Mouse (Mus musculus): ENCODE measurements around the gene Slc25a48.

The Slc25a48 gene

GRCm38 (mm10) chr13:56444996-56445395, 6.8 kb downstream of the Slc25a48 start:
- no peak for ATAC-seq (ENCODE audit: insufficient number of reproducible peaks, low FRiP score, low TSS enrichment)

GRCm38 (mm10) chr13:56449239-56450030, 11.3 kb downstream of the Slc25a48 start:
- 0 out of 2 replicates have a peak, but pooled peaks have one; percentile 22 for ATAC-seq (ENCODE audit: insufficient number of reproducible peaks, low FRiP score, low TSS enrichment)

- ATAC-seq (ENCODE audit: insufficient number of reproducible peaks, low FRiP score, low TSS enrichment) = no peak
Observed at GRCm38 (mm10) chr13:56450035-56450434, 11.9 kb downstream of the Slc25a48 start.

- ATAC-seq (ENCODE audit: insufficient number of reproducible peaks, low FRiP score, low TSS enrichment) = no peak
Observed at GRCm38 (mm10) chr13:56458001-56458400, 19.8 kb downstream of the Slc25a48 start.

- ATAC-seq (ENCODE audit: insufficient number of reproducible peaks, low FRiP score, low TSS enrichment) = no peak
Observed at GRCm38 (mm10) chr13:56461460-56461859, 23.3 kb downstream of the Slc25a48 start.

- ATAC-seq (ENCODE audit: insufficient number of reproducible peaks, low FRiP score, low TSS enrichment) = no peak
Observed at GRCm38 (mm10) chr13:56462791-56463190, 24.6 kb downstream of the Slc25a48 start.

- ATAC-seq (ENCODE audit: insufficient number of reproducible peaks, low FRiP score, low TSS enrichment) = no peak
Observed at GRCm38 (mm10) chr13:56463261-56463660, 25.1 kb downstream of the Slc25a48 start.

GRCm38 (mm10) chr13:56463750-56464149, 25.6 kb downstream of the Slc25a48 start:
- ATAC-seq (ENCODE audit: insufficient number of reproducible peaks, low FRiP score, low TSS enrichment) = no peak

GRCm38 (mm10) chr13:56467786-56468185, 29.6 kb downstream of the Slc25a48 start:
- no peak for ATAC-seq (ENCODE audit: insufficient number of reproducible peaks, low FRiP score, low TSS enrichment)

GRCm38 (mm10) chr13:56468536-56468935, 30.4 kb downstream of the Slc25a48 start:
- ATAC-seq (ENCODE audit: insufficient number of reproducible peaks, low FRiP score, low TSS enrichment) = no peak

- no peak for ATAC-seq (ENCODE audit: insufficient number of reproducible peaks, low FRiP score, low TSS enrichment)
Observed at GRCm38 (mm10) chr13:56471211-56471610, 33.1 kb downstream of the Slc25a48 start.

GRCm38 (mm10) chr13:56471951-56472350, 33.8 kb downstream of the Slc25a48 start:
- no peak for ATAC-seq (ENCODE audit: insufficient number of reproducible peaks, low FRiP score, low TSS enrichment)

GRCm38 (mm10) chr13:56472661-56473060, 34.5 kb downstream of the Slc25a48 start:
- no peak for ATAC-seq (ENCODE audit: insufficient number of reproducible peaks, low FRiP score, low TSS enrichment)

- ATAC-seq (ENCODE audit: insufficient number of reproducible peaks, low FRiP score, low TSS enrichment) = no peak
Observed at GRCm38 (mm10) chr13:56475363-56475762, 37.2 kb downstream of the Slc25a48 start.

GRCm38 (mm10) chr13:56476790-56477189, 38.6 kb downstream of the Slc25a48 start:
- no peak for ATAC-seq (ENCODE audit: insufficient number of reproducible peaks, low FRiP score, low TSS enrichment)

GRCm38 (mm10) chr13:56477271-56477670, 39.1 kb downstream of the Slc25a48 start:
- no peak for ATAC-seq (ENCODE audit: insufficient number of reproducible peaks, low FRiP score, low TSS enrichment)

GRCm38 (mm10) chr13:56478027-56478426, 39.9 kb downstream of the Slc25a48 start:
- ATAC-seq (ENCODE audit: insufficient number of reproducible peaks, low FRiP score, low TSS enrichment) = no peak

GRCm38 (mm10) chr13:56482146-56482545, 44.0 kb downstream of the Slc25a48 start, which contains the start of gene Il9:
TSS of gene Il9 (minus strand) at chr13:56482246.
- ATAC-seq (ENCODE audit: insufficient number of reproducible peaks, low FRiP score, low TSS enrichment) = no peak

GRCm38 (mm10) chr13:56488012-56488411, 49.9 kb downstream of the Slc25a48 start:
- no peak for ATAC-seq (ENCODE audit: insufficient number of reproducible peaks, low FRiP score, low TSS enrichment)

- ATAC-seq (ENCODE audit: insufficient number of reproducible peaks, low FRiP score, low TSS enrichment) = no peak
Observed at GRCm38 (mm10) chr13:56494440-56494839, 56.3 kb downstream of the Slc25a48 start.

GRCm38 (mm10) chr13:56500132-56500531, 62.0 kb downstream of the Slc25a48 start:
- ATAC-seq (ENCODE audit: insufficient number of reproducible peaks, low FRiP score, low TSS enrichment) = no peak

- no peak for ATAC-seq (ENCODE audit: insufficient number of reproducible peaks, low FRiP score, low TSS enrichment)
Observed at GRCm38 (mm10) chr13:56500636-56501035, 62.5 kb downstream of the Slc25a48 start.
